Mouse (Mus musculus): ENCODE data around the gene Dgkk.

DNA sequence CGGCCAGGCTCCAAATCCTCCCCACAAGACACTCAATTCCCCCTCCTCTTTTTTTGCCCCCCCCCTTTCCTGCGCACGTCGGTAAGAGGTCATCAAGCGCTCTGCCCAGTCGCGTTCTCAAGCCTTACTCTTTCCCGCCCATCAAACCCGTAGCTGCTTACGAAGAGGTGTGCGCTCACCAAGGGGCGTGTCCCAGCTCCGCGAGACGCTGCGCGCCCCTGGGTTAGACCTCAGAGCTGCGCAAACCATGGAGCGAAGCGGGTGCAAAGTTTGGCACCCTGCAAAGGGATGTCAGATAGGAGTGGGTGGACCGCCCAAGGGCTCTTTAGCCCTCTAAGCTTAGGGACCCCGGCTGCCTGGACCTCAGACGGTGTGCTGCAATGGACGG is 862 bp upstream of the Dgkk start:
- TF ChIP-seq POLR2A (IDR thresholded peaks at IDR 0.05; ENCODE audit: insufficient read depth, low read length) (no peak), EP300 (IDR thresholded peaks at IDR 0.05; ENCODE audit: insufficient read depth, low read depth, low read length) (no peak), CTCF (IDR thresholded peaks at IDR 0.05; ENCODE audit: low read depth, low read length) (no peak)

All from ES-Bruce4 (cell line).